Mouse (Mus musculus) CH12.LX (cell line): Measurements from ENCODE around the gene Pfpl.

Experiments
- BHLHE40 ChIP-seq: IDR thresholded peaks from 2 replicates; pipeline ENCODE4 v1.6.1; 2011; ENCODE audit warnings: mild to moderate bottlenecking, low read depth, low read length, improper control_type of control experiment
- CHD2 ChIP-seq: IDR thresholded peaks from 2 replicates; pipeline ENCODE4 v1.6.1; 2011; ENCODE audit warnings: low read length, improper control_type of control experiment
- CTCF ChIP-seq, 2 experiments: IDR thresholded peaks in 1 of 2; conservative IDR thresholded peaks in 1 of 2; 2 replicates each; pipeline ENCODE4 v1.5.1; 2011 to 2012; ENCODE audit warnings: low read depth in 2 of 2, low read length in 2 of 2, improper control_type of control experiment in 1 of 2, inconsistent platforms in 1 of 2, mild to moderate bottlenecking in 1 of 2, moderate library complexity in 1 of 2
- ELF1 ChIP-seq: IDR thresholded peaks from 2 replicates; pipeline ENCODE4 v1.6.1; 2014; ENCODE audit warnings: low read depth, mild to moderate bottlenecking, inconsistent platforms, low read length, improper control_type of control experiment
- GABPA ChIP-seq: IDR thresholded peaks from 2 replicates; pipeline ENCODE4 v1.6.1; 2012; ENCODE audit warnings: low read depth, low read length, improper control_type of control experiment, inconsistent platforms; ENCODE audit not compliant: insufficient replicate concordance
- NELFE ChIP-seq: IDR thresholded peaks from 2 replicates; pipeline ENCODE4 v1.6.1; 2011; ENCODE audit warnings: low read depth, low read length, improper control_type of control experiment
- NRF1 ChIP-seq: IDR thresholded peaks from 2 replicates; pipeline ENCODE4 v1.6.1; 2014; ENCODE audit warnings: low read depth, mild to moderate bottlenecking, inconsistent platforms, low read length, improper control_type of control experiment, moderate library complexity
- POLR2A ChIP-seq: IDR thresholded peaks from 2 replicates; pipeline ENCODE4 v1.6.1; 2011; ENCODE audit warnings: low read depth, mild to moderate bottlenecking, improper control_type of control experiment, low read length
- POLR2AphosphoS2 ChIP-seq: IDR thresholded peaks from 2 replicates; pipeline ENCODE4 v1.6.1; 2011; ENCODE audit warnings: low read depth, low read length, improper control_type of control experiment
- RCOR1 ChIP-seq: conservative IDR thresholded peaks from 2 replicates; pipeline ENCODE4 v1.6.1; 2012; ENCODE audit warnings: low read depth, mild to moderate bottlenecking, inconsistent platforms, low read length, improper control_type of control experiment
- TCF12 ChIP-seq: IDR thresholded peaks from 2 replicates; pipeline ENCODE4 v1.6.1; 2014; ENCODE audit warnings: low read depth, mild to moderate bottlenecking, inconsistent platforms, low read length, improper control_type of control experiment
- USF1 ChIP-seq: IDR thresholded peaks from 2 replicates; pipeline ENCODE4 v1.6.1; 2014; ENCODE audit warnings: low read depth, mild to moderate bottlenecking, inconsistent platforms, low read length, improper control_type of control experiment
- ZNF384 ChIP-seq: IDR thresholded peaks from 2 replicates; pipeline ENCODE4 v1.6.1; 2012; ENCODE audit warnings: low read depth, low read length, improper control_type of control experiment, inconsistent platforms

GRCm38 (mm10) chr19:12417361-12417760 lies 10.3 kb upstream of the Pfpl start, which contains the start of gene Olfr1441:
- TF ChIP-seq CTCF (conservative IDR thresholded peaks at IDR 0.05 in 1 of 2, IDR thresholded peaks at IDR 0.05 in 1 of 2; ENCODE audit: low read depth in 2 of 2, low read length in 2 of 2) (no peak), BHLHE40 (no peak), CHD2 (no peak), ZNF384 (no peak), RCOR1 (no peak), POLR2A (no peak), POLR2AphosphoS2 (no peak), USF1 (no peak), ELF1 (no peak), NRF1 (no peak), NELFE (no peak), TCF12 (no peak), GABPA (no peak)
